Mouse (Mus musculus): ENCODE results near the gene Sec1.

DNA sequence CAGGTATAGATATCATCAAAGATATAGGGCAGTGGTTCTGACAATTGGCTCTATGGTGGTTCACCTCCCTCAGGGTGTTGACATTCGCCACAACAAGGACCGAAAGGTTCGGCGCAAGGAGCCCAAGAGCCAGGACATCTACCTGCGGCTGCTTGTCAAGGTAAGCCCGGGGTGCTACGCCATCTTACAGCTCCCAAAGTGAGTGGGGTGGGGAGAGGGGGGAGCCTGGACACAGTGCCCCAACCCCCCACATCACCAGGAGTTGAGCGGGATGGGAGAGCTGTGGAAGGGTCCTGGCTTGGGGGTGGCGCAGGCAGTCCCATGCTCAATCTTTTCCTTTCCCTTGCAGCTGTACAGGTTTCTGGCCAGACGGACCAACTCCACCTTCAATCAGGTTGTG is 25.0 kb upstream of the Sec1 start:
- TF ChIP-seq TCF3 (IDR thresholded peaks at IDR 0.05; ENCODE audit: insufficient read length, low read depth) (no peak), POLR2A (IDR thresholded peaks at IDR 0.05; ENCODE audit: insufficient read length, low read depth) (no peak), REST (IDR thresholded peaks at IDR 0.05; ENCODE audit: insufficient read depth, insufficient read length) (no peak), USF1 (IDR thresholded peaks at IDR 0.05; ENCODE audit: low read depth) (no peak), MAX (IDR thresholded peaks at IDR 0.05; ENCODE audit: low read depth) (no peak)

Measured in myocyte (in vitro differentiated cells).